8 mouse cellular contexts compared by ENCODE assay signal in genomic region chr2:155381060-155381437, GRCm38 (mm10). TPM values are rescaled to one million over a fixed set of nuclear protein-coding genes. Genes with fewer than 3 reads are reported as not detected.
DNase-seq lines count a peak whose midpoint lies in the region; ATAC-seq and TF ChIP-seq lines count a peak whose summit lies in the region.

No protein-coding gene starts in this region.

- no peak for DNase-seq in left cerebral cortex, adult 2 months (ENCODE audit: extremely low spot score in 1 of 2, low spot score in 2 of 2)
- DNase-seq in left cerebral cortex, postnatal 4 days: no peak
- peak; percentile 35 for DNase-seq in kidney, adult 9 months
- no peak for DNase-seq in urinary bladder, adult 18-20 months (ENCODE audit: low spot score in 2 of 2)
- no peak for DNase-seq in gastrocnemius, postnatal 25 days
- no peak for DNase-seq in layer of hippocampus, adult 18-20 months (ENCODE audit: low spot score in 2 of 2)

- 3% methylated on average over 11 of the region's 11 CpGs for WGBS in embryonic facial prominence, embryonic 12.5 days
- WGBS in midbrain, embryonic 15.5 days: 2% methylated on average over 11 of the region's 11 CpGs

- peaks cover 24% of the 10 kb centered on the region for H3K4me1 ChIP-seq in embryonic facial prominence, embryonic 12.5 days
- peaks cover 51% of the 10 kb centered on the region for H3K4me1 ChIP-seq in midbrain, embryonic 15.5 days

- H3K9ac ChIP-seq in embryonic facial prominence, embryonic 12.5 days: peak overlapping the region; percentile 85
- peak overlapping the region; percentile 90 for H3K9ac ChIP-seq in midbrain, embryonic 15.5 days

- TF ChIP-seq CTCF in left cerebral cortex, adult 2 months (IDR thresholded peaks at IDR 0.05): no peak

- no peaks in the 10 kb centered on the region for H3K9me3 ChIP-seq in embryonic facial prominence, embryonic 12.5 days
- no peaks in the 10 kb centered on the region for H3K9me3 ChIP-seq in midbrain, embryonic 15.5 days

- ATAC-seq in embryonic facial prominence, embryonic 12.5 days (ENCODE audit: insufficient number of reproducible peaks, insufficient read depth, low FRiP score, low TSS enrichment): no peak
- ATAC-seq in midbrain, embryonic 15.5 days (replicated peaks): no peak

- H3K4me2 ChIP-seq in embryonic facial prominence, embryonic 12.5 days (replicated peaks): peak overlapping the region; percentile 75
- peak overlapping the region; percentile 73 for H3K4me2 ChIP-seq in midbrain, embryonic 15.5 days

- peak overlapping the region; percentile 82 for H3K4me3 ChIP-seq in left cerebral cortex, adult 2 months
- H3K4me3 ChIP-seq in embryonic facial prominence, embryonic 12.5 days: peak overlapping the region; percentile 82
- H3K4me3 ChIP-seq in midbrain, embryonic 15.5 days: peak overlapping the region; percentile 61

- peaks cover 14% of the 10 kb centered on the region; the same call in 1 of the 2 replicates for H3K27me3 ChIP-seq in embryonic facial prominence, embryonic 12.5 days
- no peaks in the 10 kb centered on the region for H3K27me3 ChIP-seq in midbrain, embryonic 15.5 days (replicated peaks)

- H3K27ac ChIP-seq in left cerebral cortex, adult 2 months: peak overlapping the region; percentile 100
- peak overlapping the region; percentile 95; the same call in 1 of the 2 replicates for H3K27ac ChIP-seq in embryonic facial prominence, embryonic 12.5 days
- peak overlapping the region; percentile 98 for H3K27ac ChIP-seq in midbrain, embryonic 15.5 days

- peaks cover 9% of the 10 kb centered on the region for H3K36me3 ChIP-seq in embryonic facial prominence, embryonic 12.5 days
- no peaks in the 10 kb centered on the region for H3K36me3 ChIP-seq in midbrain, embryonic 15.5 days (replicated peaks)

- intact Hi-C loops in left cerebral cortex, adult 2 months (cut with DNase I): loop anchor here (1.0 to 5.0 kb wide), 2 partner anchors 24 to 144 kb away; partner anchors contain the start of genes Dynlrb1 and Pigu
- intact Hi-C loops in left cerebral cortex, postnatal 4 days (cut with DNase I): no loop called here

RNA-seq across cellular contexts. Expression of gene Trp53inp2, which starts 0.2 kb away (rescaled TPM):
- 100 to 1,000 TPM; 135 to 147 TPM for total RNA-seq in left cerebral cortex, adult 2 months (2021)
- 100 to 1,000 TPM; 155 to 158 TPM for total RNA-seq in left cerebral cortex, postnatal 4 days (2021)
- polyA plus RNA-seq in embryonic facial prominence, embryonic 12.5 days (2016; fragmentation: Nextera tagmentation; extraction: Ambion mirVana): 31.4 and 31.9 TPM in 2 replicates
- polyA plus RNA-seq in midbrain, embryonic 15.5 days (2015; fragmentation: Nextera tagmentation; extraction: Ambion mirVana): 105 and 114 TPM in 2 replicates
- total RNA-seq in gastrocnemius, postnatal 25 days (2021): 100 to 1,000 TPM; 406 to 449 TPM
- total RNA-seq in layer of hippocampus, adult 18-20 months (2021): 100 to 1,000 TPM; 109 TPM

RNA-seq across cellular contexts. Expression of gene Pigu, which starts 23.8 kb away (rescaled TPM):
- total RNA-seq in left cerebral cortex, adult 2 months (2021): 10 to 100 TPM; 27.2 to 28.4 TPM
- total RNA-seq in left cerebral cortex, postnatal 4 days (2021): 10 to 100 TPM; 34.6 to 38.6 TPM
- 45.1 and 46.1 TPM in 2 replicates for polyA plus RNA-seq in embryonic facial prominence, embryonic 12.5 days (2016; fragmentation: Nextera tagmentation; extraction: Ambion mirVana)
- polyA plus RNA-seq in midbrain, embryonic 15.5 days (2015; fragmentation: Nextera tagmentation; extraction: Ambion mirVana): 62.0 and 63.8 TPM in 2 replicates
- 10 to 100 TPM; 19.7 to 24.9 TPM for total RNA-seq in gastrocnemius, postnatal 25 days (2021)
- 10 to 100 TPM; 27.9 to 29.8 TPM for total RNA-seq in layer of hippocampus, adult 18-20 months (2021)
